Mouse (Mus musculus) spleen, postnatal 10 days (tissue): Measurements from ENCODE around the gene Apold1.

Source experiments
- DNase-seq, 2 experiments: peaks; one replicate each; pipeline ENCODE4 v3.0.0; 2021 to 2022; ENCODE audit warnings: low spot score in 2 of 2

Gene Apold1

DNA sequence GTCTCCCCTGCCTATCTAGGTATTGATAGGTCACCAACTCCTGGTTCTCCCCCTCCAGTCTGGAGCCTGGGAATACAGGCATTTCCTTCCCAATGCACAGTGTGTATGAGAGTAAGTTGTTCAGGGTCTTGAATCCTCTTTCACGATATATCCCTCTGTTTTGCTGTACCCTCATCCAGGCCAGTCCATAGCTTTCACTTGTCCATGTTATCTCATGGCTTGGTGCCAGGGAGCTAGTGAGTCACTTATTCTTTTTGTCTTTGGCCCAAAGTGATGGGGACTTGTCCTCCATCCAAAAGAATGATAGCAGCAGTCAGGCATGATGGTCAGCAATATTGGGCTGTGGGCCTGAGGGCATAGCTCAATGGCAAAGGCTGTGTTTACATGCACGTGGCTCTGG is 45.2 kb downstream of the Apold1 start:
- no peak for DNase-seq

DNA sequence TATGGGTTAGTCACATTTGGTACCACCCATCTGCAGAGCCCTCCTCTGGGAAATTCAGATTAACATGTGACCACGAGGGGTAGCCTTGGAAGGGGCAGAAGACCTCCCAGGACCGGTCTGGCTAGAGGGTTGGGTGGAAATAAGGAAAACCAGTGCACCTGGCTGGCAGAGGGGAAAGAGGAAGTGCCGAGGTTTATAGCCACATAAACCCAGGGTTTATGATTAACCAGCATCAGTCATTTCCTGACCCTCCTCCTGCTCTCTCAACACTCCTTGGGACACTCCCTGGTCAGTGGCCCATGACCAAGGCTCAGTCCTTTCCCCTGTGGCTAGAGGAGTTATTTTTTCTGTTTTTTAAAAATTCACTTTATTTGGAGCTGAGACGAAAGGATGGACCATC is 47.7 kb downstream of the Apold1 start:
- no peak for DNase-seq
